Mouse (Mus musculus): ENCODE measurements at regions not wholly inside any gene's neighbourhood (a gene's known extent, or its start where the extent isn't known, plus 50 kb on each side); places are given as distances from the start of the nearest gene placed in this dataset.

DNA sequence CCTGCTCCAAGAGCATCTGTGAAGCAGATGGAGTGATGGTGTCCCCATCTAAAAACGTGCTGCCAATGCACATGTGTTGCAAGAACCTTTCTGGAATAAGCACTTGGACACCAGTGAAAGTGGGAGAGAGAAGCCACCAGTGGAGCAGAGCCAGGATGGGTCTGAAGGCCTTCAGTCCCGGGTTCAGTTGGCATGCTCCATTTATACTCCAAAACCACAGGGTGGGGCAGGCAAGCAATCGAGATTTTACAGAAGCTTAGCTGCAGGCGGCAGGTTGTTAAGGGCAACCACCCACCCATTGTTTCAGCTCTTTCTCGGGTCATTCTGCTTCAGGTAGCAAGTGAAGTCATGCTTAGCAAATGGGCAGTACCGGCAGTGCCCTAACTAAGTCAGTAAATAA is 51.8 kb upstream of the Sv2b start:
- TF ChIP-seq CTCF (IDR thresholded peaks at IDR 0.05; ENCODE audit: low read depth) (no peak), EP300 (IDR thresholded peaks at IDR 0.05; ENCODE audit: low read depth) (no peak)
